Mouse (Mus musculus) CH12.LX (cell line): ENCODE measurements around the gene Klhl1. TPM values are rescaled to one million over a fixed set of nuclear protein-coding genes. Genes with fewer than 3 reads are reported as not detected.

Experiments
- DNase-seq: peaks from one replicate; pipeline ENCODE4 v3.0.0-alpha.2; 2013; ENCODE audit errors: extremely low read depth
- H3K27ac ChIP-seq: 2 replicates; pipeline ENCODE4 v1.5.1; 2012; ENCODE audit warnings: low read depth, mild to moderate bottlenecking, control low read depth, moderate library complexity; ENCODE audit not compliant: insufficient read depth
- H3K27me3 ChIP-seq: replicated peaks from 2 replicates; pipeline ENCODE3; 2012; ENCODE audit warnings: inconsistent platforms
- H3K36me3 ChIP-seq, 2 experiments: replicated peaks in 1 of 2; 2 replicates each; pipeline versions ENCODE3 to v1.6.1; 2012; ENCODE audit warnings: inconsistent platforms in 1 of 2, low read length in 1 of 2, mild to moderate bottlenecking in 1 of 2, mixed read lengths in 1 of 2, moderate library complexity in 1 of 2; ENCODE audit not compliant: control insufficient read depth in 1 of 2, insufficient read depth in 1 of 2
- H3K4me1 ChIP-seq, 2 experiments: 2 replicates each; pipeline ENCODE4 v1.6.1; 2012; ENCODE audit warnings: inconsistent platforms in 1 of 2, moderate library complexity in 1 of 2; ENCODE audit not compliant: insufficient read depth in 2 of 2, control insufficient read depth in 1 of 2
- H3K4me2 ChIP-seq: 2 replicates; pipeline ENCODE4 v1.6.1; 2012; ENCODE audit warnings: low read depth, mild to moderate bottlenecking, control low read depth; ENCODE audit not compliant: poor library complexity, insufficient read depth, severe bottlenecking
- H3K4me3 ChIP-seq, 3 experiments: fragments of 150-350 bp in 1 of 3; sonication (generic) in 1 of 3; replicated peaks in 1 of 3; 2 replicates each; pipeline versions ENCODE3 to v1.5.1; 2011 to 2012; ENCODE audit warnings: low read depth in 2 of 3, low read length in 2 of 3, mild to moderate bottlenecking in 2 of 3, moderate library complexity in 2 of 3, control low read depth in 1 of 3, improper control_type of control experiment in 1 of 3, inconsistent platforms in 1 of 3, mixed read lengths in 1 of 3; ENCODE audit not compliant: poor library complexity in 1 of 3
- H3K79me2 ChIP-seq: replicated peaks from 2 replicates; pipeline ENCODE4 v1.6.1; 2012; ENCODE audit warnings: mild to moderate bottlenecking, moderate library complexity; ENCODE audit not compliant: control insufficient read depth, poor library complexity, insufficient read depth, severe bottlenecking; ENCODE audit errors: extremely low read depth
- H3K9ac ChIP-seq: 2 replicates; pipeline ENCODE4 v1.6.1; 2012; ENCODE audit warnings: low read depth, mild to moderate bottlenecking, control low read depth, moderate library complexity; ENCODE audit not compliant: insufficient read depth
- H3K9me3 ChIP-seq: replicated peaks from 2 replicates; pipeline ENCODE3; 2012; ENCODE audit warnings: low read length, inconsistent platforms, mixed read lengths
- BHLHE40 ChIP-seq: IDR thresholded peaks from 2 replicates; pipeline ENCODE4 v1.6.1; 2011; ENCODE audit warnings: mild to moderate bottlenecking, low read depth, low read length, improper control_type of control experiment
- CHD2 ChIP-seq: IDR thresholded peaks from 2 replicates; pipeline ENCODE4 v1.6.1; 2011; ENCODE audit warnings: low read length, improper control_type of control experiment
- E2F4 ChIP-seq: IDR thresholded peaks from 2 replicates; pipeline ENCODE4 v1.6.1; 2011; ENCODE audit warnings: low read depth, low read length, improper control_type of control experiment; ENCODE audit not compliant: insufficient replicate concordance
- ETS1 ChIP-seq: conservative IDR thresholded peaks from 2 replicates; pipeline ENCODE4 v1.6.1; 2012; ENCODE audit warnings: low read depth, mild to moderate bottlenecking, inconsistent platforms, low read length, improper control_type of control experiment, moderate library complexity
- IRF4 ChIP-seq: IDR thresholded peaks from 2 replicates; pipeline ENCODE4 v1.6.1; 2014; ENCODE audit warnings: low read depth, mild to moderate bottlenecking, inconsistent platforms, low read length, improper control_type of control experiment
- MEF2A ChIP-seq: IDR thresholded peaks from 2 replicates; pipeline ENCODE4 v1.6.1; 2014; ENCODE audit warnings: low read depth, mild to moderate bottlenecking, inconsistent platforms, low read length, improper control_type of control experiment, borderline replicate concordance
- MXI1 ChIP-seq: IDR thresholded peaks from 2 replicates; pipeline ENCODE4 v1.6.1; 2011; ENCODE audit warnings: mild to moderate bottlenecking, low read depth, low read length, improper control_type of control experiment
- NRF1 ChIP-seq: IDR thresholded peaks from 2 replicates; pipeline ENCODE4 v1.6.1; 2014; ENCODE audit warnings: low read depth, mild to moderate bottlenecking, inconsistent platforms, low read length, improper control_type of control experiment, moderate library complexity
- PAX5 ChIP-seq: IDR thresholded peaks from 2 replicates; pipeline ENCODE4 v1.6.1; 2012; ENCODE audit warnings: low read length, inconsistent platforms, mixed read lengths
- POLR2A ChIP-seq: IDR thresholded peaks from 2 replicates; pipeline ENCODE4 v1.6.1; 2011; ENCODE audit warnings: low read depth, mild to moderate bottlenecking, improper control_type of control experiment, low read length
- POLR2AphosphoS2 ChIP-seq: IDR thresholded peaks from 2 replicates; pipeline ENCODE4 v1.6.1; 2011; ENCODE audit warnings: low read depth, low read length, improper control_type of control experiment
- RAD21 ChIP-seq: IDR thresholded peaks from 2 replicates; pipeline ENCODE4 v1.6.1; 2011; ENCODE audit warnings: low read depth, mild to moderate bottlenecking, low read length, improper control_type of control experiment, moderate library complexity
- RCOR1 ChIP-seq: conservative IDR thresholded peaks from 2 replicates; pipeline ENCODE4 v1.6.1; 2012; ENCODE audit warnings: low read depth, mild to moderate bottlenecking, inconsistent platforms, low read length, improper control_type of control experiment
- SIN3A ChIP-seq: IDR thresholded peaks from 2 replicates; pipeline ENCODE4 v1.6.1; 2012; ENCODE audit warnings: low read length, improper control_type of control experiment, inconsistent platforms
- TCF12 ChIP-seq: IDR thresholded peaks from 2 replicates; pipeline ENCODE4 v1.6.1; 2014; ENCODE audit warnings: low read depth, mild to moderate bottlenecking, inconsistent platforms, low read length, improper control_type of control experiment
- ZKSCAN1 ChIP-seq: IDR thresholded peaks from 2 replicates; pipeline ENCODE4 v1.6.1; 2012; ENCODE audit warnings: low read depth, inconsistent platforms, low read length, improper control_type of control experiment, borderline replicate concordance
- ZMIZ1 ChIP-seq: IDR thresholded peaks from 2 replicates; pipeline ENCODE4 v1.6.1; 2012; ENCODE audit warnings: low read depth, mild to moderate bottlenecking, inconsistent platforms, low read length, improper control_type of control experiment
- ZNF384 ChIP-seq: IDR thresholded peaks from 2 replicates; pipeline ENCODE4 v1.6.1; 2012; ENCODE audit warnings: low read depth, low read length, improper control_type of control experiment, inconsistent platforms
- dilution Hi-C: fragments of 300-500 bp; cut with MboI; formaldehyde crosslinking; loops from 2 replicates; pipeline ENCODE4 v1.14.3; 2020; ENCODE audit warnings: low sequenced_read_pairs; ENCODE audit not compliant: extremely low pct_unique_long_range_greater_than_20kb, extremely low pct_ligation_motif_present
- in situ Hi-C: fragments of 300-500 bp; cut with MboI; formaldehyde crosslinking; loops from 3 replicates; pipeline ENCODE4 v1.14.3; 2019; ENCODE audit warnings: low sequenced_read_pairs, low pct_ligation_motif_present, low pct_unique_long_range_greater_than_20kb, mixed read lengths
- polyA plus RNA-seq: library from polyadenylated mRNA; unstranded; fragments of >175 nt; gene quantifications from 2 replicates; pipeline ENCODE4 v1.2.1, GENCODE M21; 2012; ENCODE audit warnings: low read depth; ENCODE audit not compliant: insufficient read length
- total RNA-seq, 2 experiments: library from RNA; depleted of rRNA; stranded (reverse); fragments of 300-350 nt in 1 of 2; fragments of >200 nt in 1 of 2; gene quantifications; 2 replicates each; pipeline ENCODE4 v1.2.3; 2012 to 2014

The Klhl1 gene
- total and polyA plus RNA-seq, 3 experiments, result not detected

DNA sequence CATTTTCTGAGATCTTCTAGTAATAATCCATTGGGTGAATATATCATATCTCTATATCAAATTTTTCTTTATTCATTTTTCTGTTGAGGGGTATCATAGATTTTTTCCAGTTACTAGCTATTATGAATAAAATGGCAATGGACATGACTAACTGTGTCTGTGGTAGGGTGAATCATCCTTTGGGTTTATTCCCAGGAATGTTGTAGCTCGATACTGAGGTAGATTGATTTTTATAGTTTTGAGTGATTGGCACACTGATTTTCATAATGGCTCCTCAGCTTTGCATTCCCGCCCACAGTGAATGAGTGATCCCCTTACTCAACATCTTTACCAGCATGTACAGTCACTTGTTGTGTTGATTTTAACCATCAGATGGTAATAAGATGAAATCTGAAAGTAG, 19.0 kb downstream of the Klhl1 start:
- Histone ChIP-seq H3K4me3 (no peak overlapping the region), H3K36me3 (no peaks in the 10 kb centered on the region), H3K4me2 (no peak overlapping the region), H3K9me3 (peaks cover 6% of the 10 kb centered on the region), H3K4me1 (no peaks in the 10 kb centered on the region), H3K79me2 (no peaks in the 10 kb centered on the region), H3K27ac (no peak overlapping the region), H3K9ac (no peak overlapping the region), H3K27me3 (no peaks in the 10 kb centered on the region)
- in situ Hi-C loops, result no loop called here
- TF ChIP-seq ZMIZ1, result no peak
- TF ChIP-seq ZKSCAN1, result no peak
- TF ChIP-seq SIN3A, result no peak
- dilution Hi-C loops, result no loop called here
- no peak for DNase-seq

DNA sequence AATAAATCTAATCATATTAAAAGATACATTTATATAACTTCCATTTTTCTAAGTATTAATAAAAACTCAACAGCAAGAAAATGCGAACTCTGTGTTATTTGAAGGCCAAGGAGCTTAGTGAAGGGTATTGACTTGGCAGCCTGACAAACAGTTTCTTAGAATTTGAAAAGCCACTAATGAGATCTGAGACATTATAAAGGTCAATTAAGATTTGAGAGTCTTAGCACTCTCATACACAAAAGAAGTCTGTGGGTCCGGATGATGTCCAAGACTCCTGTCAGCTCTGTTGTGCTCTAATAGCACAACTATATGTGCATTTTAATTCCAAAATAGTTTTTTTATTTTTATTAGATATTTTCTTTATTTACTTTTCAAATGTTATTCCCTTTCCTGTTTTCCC, 47.1 kb downstream of the Klhl1 start:
- H3K9me3 ChIP-seq, result peaks cover 16% of the 10 kb centered on the region
- H3K27me3 ChIP-seq, result no peaks in the 10 kb centered on the region
- no peak overlapping the region for H3K27ac ChIP-seq
- H3K79me2 ChIP-seq, result no peaks in the 10 kb centered on the region
- no peak overlapping the region for H3K4me2 ChIP-seq
- dilution Hi-C loops, result no loop called here
- no peak for DNase-seq
- H3K4me3 ChIP-seq, result no peak overlapping the region
- in situ Hi-C loops, result no loop called here
- no peaks in the 10 kb centered on the region for H3K36me3 ChIP-seq
- no peak overlapping the region for H3K9ac ChIP-seq
- H3K4me1 ChIP-seq, result no peaks in the 10 kb centered on the region
- TF ChIP-seq MEF2A (no peak), MXI1 (no peak), RCOR1 (no peak), POLR2AphosphoS2 (no peak), ZMIZ1 (no peak), E2F4 (no peak), POLR2A (no peak), RAD21 (no peak), PAX5 (no peak), ETS1 (no peak), ZNF384 (no peak), NRF1 (no peak), TCF12 (no peak), ZKSCAN1 (no peak), BHLHE40 (no peak), IRF4 (no peak), CHD2 (no peak)
